Mouse (Mus musculus) 3134 (cell line): ENCODE data around the gene 5530401A14Rik.

Experiments
- DNase-seq: peaks from one replicate; pipeline ENCODE4 v3.0.0-alpha.2; 2011; ENCODE audit warnings: low spot score; ENCODE audit not compliant: insufficient read length; ENCODE audit errors: extremely low read depth

5530401A14Rik gene

GRCm38 (mm10) chr11:81923626-81924025 is 63.2 kb downstream of the 5530401A14Rik start:
- DNase-seq = no peak

- no peak for DNase-seq
Observed at GRCm38 (mm10) chr11:81926393-81926792, 65.9 kb downstream of the 5530401A14Rik start.

DNA sequence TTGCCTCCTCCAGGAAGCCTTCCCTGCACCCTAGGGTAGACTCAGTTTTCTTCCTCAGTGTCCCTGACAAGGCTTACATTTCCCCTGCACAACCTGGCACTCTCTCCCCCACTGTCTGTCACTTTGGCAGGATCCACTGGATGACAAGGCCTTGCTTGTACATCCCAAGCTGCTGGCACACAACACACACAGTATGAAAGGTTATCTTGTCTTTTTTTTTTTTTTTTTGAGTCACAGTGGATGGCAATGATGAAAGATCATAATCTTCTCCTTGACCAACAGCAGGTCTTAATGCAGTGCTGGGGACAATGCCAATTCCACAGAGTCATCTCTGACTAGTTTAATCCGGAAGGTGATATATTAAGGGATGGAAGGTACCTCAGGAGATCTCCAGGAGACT is 77.0 kb downstream of the 5530401A14Rik start:
- DNase-seq = no peak

DNA sequence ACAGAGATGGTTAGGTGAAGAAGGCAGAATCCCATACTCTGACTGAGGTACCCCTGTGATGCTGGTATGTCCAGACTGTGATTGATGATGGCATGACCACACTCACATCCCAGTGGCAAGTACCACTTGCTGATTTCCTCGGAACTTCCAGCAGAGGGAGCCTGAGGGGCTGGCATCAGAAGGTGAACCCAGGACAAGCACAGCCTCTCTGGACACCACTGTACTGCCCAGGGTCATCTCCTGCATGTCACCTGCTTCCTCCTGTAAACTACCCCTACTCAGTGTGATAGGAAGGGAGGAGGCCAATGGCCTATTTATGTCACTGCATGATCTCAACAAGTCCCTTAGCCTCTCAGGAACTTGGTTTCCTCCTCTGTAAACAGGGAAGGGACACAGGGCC is 80.5 kb downstream of the 5530401A14Rik start:
- no peak for DNase-seq

DNA sequence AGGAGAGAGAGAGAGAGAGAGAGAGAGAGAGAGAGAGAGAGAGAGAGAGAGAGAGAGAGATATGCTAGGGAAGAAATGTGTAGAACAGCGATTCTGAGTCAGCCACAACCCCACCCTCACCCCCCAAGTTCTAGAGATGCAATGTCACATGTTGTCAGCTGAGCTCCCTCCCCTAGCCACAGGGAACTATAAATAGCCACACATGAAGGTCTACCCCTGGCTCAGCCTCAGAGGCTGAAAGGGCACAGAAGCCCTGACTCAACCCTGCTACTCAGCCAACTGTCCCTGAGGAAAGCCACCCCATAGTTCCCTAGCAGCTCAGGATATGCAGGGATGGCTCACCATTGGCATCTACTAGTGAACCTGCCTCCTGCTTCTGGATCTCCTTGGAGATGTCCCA is 81.7 kb downstream of the 5530401A14Rik start:
- peak; percentile 25 for DNase-seq
